11 mouse cellular contexts compared by ENCODE assay signal in the genomic region with DNA sequence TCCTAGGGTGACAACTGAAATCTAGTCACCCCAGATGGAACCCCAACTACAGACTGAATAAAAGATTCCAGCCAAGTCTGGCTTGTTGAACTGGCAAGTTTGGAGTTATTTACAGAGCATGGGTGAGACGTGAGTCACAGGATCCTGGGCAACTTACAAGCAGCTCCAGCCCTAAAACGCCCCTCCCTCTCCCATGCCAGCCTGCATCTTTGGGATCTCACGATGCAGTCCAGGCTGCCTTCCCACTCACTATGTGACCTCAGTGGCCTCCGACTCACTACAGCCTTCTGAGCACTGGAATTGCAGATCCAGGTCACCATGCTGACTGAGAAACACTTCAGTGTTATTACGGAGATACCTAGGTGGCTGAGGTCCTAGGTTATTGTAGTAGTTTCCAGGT.
"Had no signal": no experiment of that assay in that cellular context is flagged by ENCODE, and none has a peak within 500 bp of the region (broad histone marks: within the 10 kb centered on the region; RNA-seq: fewer than 3 reads in every experiment).

No protein-coding gene starts in this region.

- H3K4me1 ChIP-seq: neural tube, embryonic 13.5 days had no signal

- ATAC-seq: midbrain, embryonic 16.5 days had no signal

- H3K9me3 ChIP-seq: limb, embryonic 13.5 days; midbrain, embryonic 12.5 days; neural tube, embryonic 13.5 days had no signal

- H3K4me3 ChIP-seq: limb, embryonic 13.5 days; midbrain, embryonic 12.5 days; neural tube, embryonic 13.5 days had no signal

- H3K36me3 ChIP-seq: limb, embryonic 13.5 days; midbrain, embryonic 12.5 days; neural tube, embryonic 13.5 days had no signal

- H3K27me3 ChIP-seq: limb, embryonic 13.5 days; midbrain, embryonic 12.5 days; neural tube, embryonic 13.5 days had no signal

- H3K27ac ChIP-seq: limb, embryonic 13.5 days; liver, embryonic 14.5 days; midbrain, embryonic 12.5 days; neural tube, embryonic 13.5 days had no signal

- H3K9ac ChIP-seq: limb, embryonic 13.5 days; liver, embryonic 14.5 days; midbrain, embryonic 12.5 days; neural tube, embryonic 13.5 days had no signal

- H3K4me2 ChIP-seq: limb, embryonic 13.5 days; midbrain, embryonic 12.5 days; neural tube, embryonic 13.5 days had no signal

- DNase-seq: left cerebral cortex, postnatal 4 days; lung, adult 18-20 months; retina, postnatal 1 day; right cerebral cortex, postnatal 14 days; thymus, adult 18-20 months; thymus, postnatal 14 days had no signal
